Mouse (Mus musculus): ENCODE results near the gene Ankrd13d. TPM values are rescaled to one million over a fixed set of nuclear protein-coding genes. Genes with fewer than 3 reads are reported as not detected.

The Ankrd13d gene
- total and polyA plus RNA-seq, 3 experiments, result 0.96 to 2.6 TPM; not detected in 1

GRCm38 (mm10) chr19:4280425-4280824, 2.5 kb downstream of the Ankrd13d start:
- no peak for DNase-seq (ENCODE audit: low read depth, low spot score)
- Histone ChIP-seq H3K79me2 (ENCODE audit: control insufficient read depth, insufficient read depth, low read length, poor library complexity) (no peaks in the 10 kb centered on the region), H3K4me3 (ENCODE audit: control insufficient read depth in 1 of 2, insufficient read depth in 1 of 2, low read depth in 2 of 2, low read length in 2 of 2) (no peak overlapping the region), H3K9me3 (replicated peaks; ENCODE audit: insufficient read depth, low read length) (no peaks in the 10 kb centered on the region), H3K27ac (ENCODE audit: control insufficient read depth, low read depth, low read length) (no peak overlapping the region), H3K36me3 (ENCODE audit: control insufficient read depth in 1 of 2, insufficient read depth in 2 of 2, low read length in 2 of 2) (no peaks in the 10 kb centered on the region), H3K27me3 (ENCODE audit: control insufficient read depth in 1 of 2, insufficient read depth in 2 of 2, low read length in 2 of 2) (no peaks in the 10 kb centered on the region), H3K9ac (ENCODE audit: control insufficient read depth, low read depth, low read length, poor library complexity, severe bottlenecking) (no peak overlapping the region), H3K4me1 (ENCODE audit: control insufficient read depth in 1 of 2, insufficient read depth in 2 of 2, low read length in 2 of 2) (peaks cover 0 to 4% of the 10 kb centered on the region in 2 experiments; a peak in 2 of 4 replicates)
- TF ChIP-seq MAZ (IDR thresholded peaks at IDR 0.05; ENCODE audit: low read depth, low read length) (no peak), E2F4 (IDR thresholded peaks at IDR 0.05; ENCODE audit: borderline replicate concordance, low read depth, low read length) (no peak), ELF1 (IDR thresholded peaks at IDR 0.05; ENCODE audit: low read depth, low read length) (no peak), CTCF (IDR thresholded peaks at IDR 0.05 in 2 of 3, conservative IDR thresholded peaks at IDR 0.05 in 1 of 3; ENCODE audit: control insufficient read depth in 1 of 3, insufficient read depth in 1 of 3, low read depth in 2 of 3, low read length in 3 of 3, poor library complexity in 1 of 3, severe bottlenecking in 1 of 3) (no peak), JUND (IDR thresholded peaks at IDR 0.05; ENCODE audit: low read depth, low read length) (no peak)

GRCm38 (mm10) chr19:4279487-4279886, 3.5 kb downstream of the Ankrd13d start:
- no peak overlapping the region for H3K9ac ChIP-seq (ENCODE audit: control insufficient read depth, low read depth, low read length, poor library complexity, severe bottlenecking)
- no peaks in the 10 kb centered on the region for H3K27me3 ChIP-seq (ENCODE audit: control insufficient read depth in 1 of 2, insufficient read depth in 2 of 2, low read length in 2 of 2)
- H3K4me1 ChIP-seq (ENCODE audit: control insufficient read depth in 1 of 2, insufficient read depth in 2 of 2, low read length in 2 of 2), result peaks cover 0 to 4% of the 10 kb centered on the region in 2 experiments; a peak in 2 of 4 replicates
- no peaks in the 10 kb centered on the region for H3K36me3 ChIP-seq (ENCODE audit: control insufficient read depth in 1 of 2, insufficient read depth in 2 of 2, low read length in 2 of 2)
- no peak overlapping the region for H3K27ac ChIP-seq (ENCODE audit: control insufficient read depth, low read depth, low read length)
- H3K9me3 ChIP-seq (replicated peaks; ENCODE audit: insufficient read depth, low read length), result no peaks in the 10 kb centered on the region
- DNase-seq (ENCODE audit: low read depth, low spot score), result peak; percentile 61
- H3K4me3 ChIP-seq (ENCODE audit: control insufficient read depth in 1 of 2, insufficient read depth in 1 of 2, low read depth in 2 of 2, low read length in 2 of 2), result no peak overlapping the region
- TF ChIP-seq SMC3 (IDR thresholded peaks at IDR 0.05; ENCODE audit: low read depth, low read length) (peak; percentile 28; the same call in 1 of the 2 replicates), CTCF (IDR thresholded peaks at IDR 0.05 in 2 of 3, conservative IDR thresholded peaks at IDR 0.05 in 1 of 3; ENCODE audit: control insufficient read depth in 1 of 3, insufficient read depth in 1 of 3, low read depth in 2 of 3, low read length in 3 of 3, poor library complexity in 1 of 3, severe bottlenecking in 1 of 3) (peak; percentile 47 to 52 (median 51)), GABPA (IDR thresholded peaks at IDR 0.05; ENCODE audit: low read depth, low read length) (no peak), TBP (IDR thresholded peaks at IDR 0.05; ENCODE audit: low read depth, low read length) (no peak), POLR2A (IDR thresholded peaks at IDR 0.05; ENCODE audit: control insufficient read depth in 1 of 2, insufficient read depth in 1 of 2, low read depth in 1 of 2, low read length in 2 of 2, poor library complexity in 1 of 2) (no peak), USF1 (IDR thresholded peaks at IDR 0.05; ENCODE audit: low read depth, low read length) (no peak), RAD21 (IDR thresholded peaks at IDR 0.05; ENCODE audit: low read depth, low read length) (peak; percentile 22)
- H3K79me2 ChIP-seq (ENCODE audit: control insufficient read depth, insufficient read depth, low read length, poor library complexity), result no peaks in the 10 kb centered on the region

GRCm38 (mm10) chr19:4270972-4271371, 12.0 kb downstream of the Ankrd13d start:
- Histone ChIP-seq H3K4me3 (ENCODE audit: control insufficient read depth in 1 of 2, insufficient read depth in 1 of 2, low read depth in 2 of 2, low read length in 2 of 2) (no peak overlapping the region), H3K27me3 (ENCODE audit: control insufficient read depth in 1 of 2, insufficient read depth in 2 of 2, low read length in 2 of 2) (no peaks in the 10 kb centered on the region), H3K36me3 (ENCODE audit: control insufficient read depth in 1 of 2, insufficient read depth in 2 of 2, low read length in 2 of 2) (no peaks in the 10 kb centered on the region), H3K9ac (ENCODE audit: control insufficient read depth, low read depth, low read length, poor library complexity, severe bottlenecking) (no peak overlapping the region), H3K27ac (ENCODE audit: control insufficient read depth, low read depth, low read length) (no peak overlapping the region), H3K4me1 (ENCODE audit: control insufficient read depth in 1 of 2, insufficient read depth in 2 of 2, low read length in 2 of 2) (peaks cover 3% of the 10 kb centered on the region in 2 experiments; a peak in 3 of 4 replicates), H3K9me3 (replicated peaks; ENCODE audit: insufficient read depth, low read length) (no peaks in the 10 kb centered on the region), H3K79me2 (ENCODE audit: control insufficient read depth, insufficient read depth, low read length, poor library complexity) (no peaks in the 10 kb centered on the region; the same call in 1 of the 2 replicates)
- TF ChIP-seq JUND (IDR thresholded peaks at IDR 0.05; ENCODE audit: low read depth, low read length) (no peak), CHD1 (IDR thresholded peaks at IDR 0.05; ENCODE audit: low read depth, low read length) (no peak), USF2 (IDR thresholded peaks at IDR 0.05; ENCODE audit: borderline replicate concordance in 1 of 2, insufficient read depth in 1 of 2, low read depth in 1 of 2, low read length in 2 of 2) (no peak), TBP (IDR thresholded peaks at IDR 0.05; ENCODE audit: low read depth, low read length) (no peak), E2F4 (IDR thresholded peaks at IDR 0.05; ENCODE audit: borderline replicate concordance, low read depth, low read length) (no peak)
- no peak for DNase-seq (ENCODE audit: low read depth, low spot score)
